Mouse (Mus musculus): Measurements from ENCODE around the gene Cysrt1.

GRCm38 (mm10) chr2:25290816-25291130 is 48.5 kb upstream of the Cysrt1 start:
- TF ChIP-seq CTCF (IDR thresholded peaks at IDR 0.05; ENCODE audit: insufficient read depth, low read length): no peak
- no peak for TF ChIP-seq POLR2A (IDR thresholded peaks at IDR 0.05; ENCODE audit: borderline replicate concordance, extremely low read depth, low read depth, low read length)

Data from lung, adult 2 months (tissue).